Mouse (Mus musculus) intestine, embryonic 16.5 days (tissue): ENCODE measurements around the gene Snx1. TPM values are rescaled to one million over a fixed set of nuclear protein-coding genes. Genes with fewer than 3 reads are reported as not detected.

Experiments used
- ATAC-seq: fragments of 200-750 bp; cut with Nextera tagmentation; 2 replicates; pipeline ENCODE4 v1.8.0; 2017; ENCODE audit warnings: moderate TSS enrichment, moderate library complexity
- H3K27ac ChIP-seq: fragments of 300-500 bp; sonication (generic); 2 replicates; pipeline ENCODE4 v1.5.1; 2014; ENCODE audit warnings: mild to moderate bottlenecking, low read length
- H3K27me3 ChIP-seq: fragments of 300-500 bp; sonication (generic); replicated peaks from 2 replicates; pipeline ENCODE4 v1.6.1; 2014; ENCODE audit warnings: low read length, control low read depth, mixed read lengths; ENCODE audit not compliant: control insufficient read depth, insufficient read depth
- H3K36me3 ChIP-seq: fragments of 300-500 bp; sonication (generic); 2 replicates; pipeline ENCODE4 v1.6.1; 2014; ENCODE audit warnings: low read length, control low read depth; ENCODE audit not compliant: control insufficient read depth, insufficient read depth
- H3K4me1 ChIP-seq: fragments of 300-500 bp; sonication (generic); 2 replicates; pipeline ENCODE4 v1.6.1; 2014; ENCODE audit warnings: low read length, control low read depth, mixed read lengths; ENCODE audit not compliant: control insufficient read depth, insufficient read depth
- H3K4me2 ChIP-seq: fragments of 300-500 bp; sonication (generic); 2 replicates; pipeline ENCODE4 v1.6.1; 2014; ENCODE audit warnings: low read depth, low read length, control low read depth
- H3K4me3 ChIP-seq: fragments of 300-500 bp; sonication (generic); 2 replicates; pipeline ENCODE4 v1.5.1; 2014; ENCODE audit warnings: mild to moderate bottlenecking, low read length
- H3K9ac ChIP-seq: fragments of 300-500 bp; sonication (generic); 2 replicates; pipeline ENCODE4 v1.6.1; 2014; ENCODE audit warnings: low read depth, low read length
- H3K9me3 ChIP-seq: fragments of 300-500 bp; sonication (generic); 2 replicates; pipeline ENCODE4 v1.6.1; 2016; ENCODE audit warnings: low read length, control low read depth; ENCODE audit not compliant: control insufficient read depth
- WGBS: fragments of 180-500 bp; shearing (Covaris S2); extraction: QIAGEN DNeasy Blood & Tissue Kit; methylation state at CpG from one replicate; pipeline ENCODE4 v1.1.7; 2014; 5-methylcytosine and 5-hydroxymethylcytosine counted together
- polyA plus RNA-seq: library from polyadenylated mRNA; unstranded; fragments of >200 nt; fragmentation: Nextera tagmentation; extraction: Ambion mirVana; gene quantifications from 2 replicates; pipeline ENCODE4 v1.2.1, GENCODE M21; 2015

The Snx1 gene
- polyA plus RNA-seq, 1 experiment from 2014 or later = 149 TPM

DNA sequence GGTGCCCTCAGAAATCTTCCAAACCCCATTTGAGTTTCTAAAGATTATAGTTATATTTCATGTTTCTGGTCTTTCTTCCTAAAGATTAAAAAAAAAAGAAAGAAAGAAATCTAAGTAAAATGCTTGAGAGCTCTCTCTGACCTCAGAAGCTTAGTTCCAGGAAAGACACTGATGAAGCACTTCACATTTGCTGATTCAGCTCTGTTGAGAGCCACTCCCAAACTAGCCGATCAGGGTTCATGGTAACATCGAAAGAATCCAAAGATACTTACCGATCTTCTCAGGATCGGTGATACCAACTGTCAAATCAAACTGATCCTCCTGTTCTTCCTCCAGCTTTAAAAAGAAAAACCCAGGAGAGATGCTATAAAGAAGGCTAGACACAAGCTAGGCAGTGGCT, 21.8 kb downstream of the Snx1 start:
- Histone ChIP-seq H3K27ac (no peak overlapping the region), H3K27me3 (no peaks in the 10 kb centered on the region), H3K4me3 (no peak overlapping the region), H3K4me2 (no peak overlapping the region), H3K4me1 (no peaks in the 10 kb centered on the region), H3K36me3 (peaks cover 7% of the 10 kb centered on the region; the same call in 1 of the 2 replicates), H3K9ac (no peak overlapping the region), H3K9me3 (no peaks in the 10 kb centered on the region)
- ATAC-seq = no peak
- 94% methylated on average over 4 of the region's 4 CpGs for WGBS

DNA sequence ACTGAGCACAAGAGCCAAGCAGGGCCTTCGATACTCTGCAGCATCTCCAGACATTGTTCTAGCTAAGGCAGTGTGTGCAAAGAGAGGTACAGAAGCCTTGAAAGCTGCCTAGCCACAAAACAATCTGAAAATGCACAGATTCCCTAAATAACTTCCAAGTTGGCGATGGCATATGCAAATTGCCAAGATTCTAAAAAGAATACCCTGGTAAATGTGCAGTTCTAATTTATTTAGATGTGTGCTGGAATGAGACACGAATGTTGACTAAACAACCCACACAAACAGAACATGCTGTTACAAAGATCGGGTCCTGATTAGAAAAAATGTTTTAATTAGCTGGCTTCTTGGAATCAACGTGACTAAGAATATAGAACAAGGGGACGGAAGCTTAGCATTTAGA, 23.7 kb downstream of the Snx1 start:
- H3K27ac ChIP-seq = no peak overlapping the region
- H3K27me3 ChIP-seq = no peaks in the 10 kb centered on the region
- no peaks in the 10 kb centered on the region for H3K4me1 ChIP-seq
- H3K9ac ChIP-seq = no peak overlapping the region
- H3K4me3 ChIP-seq = no peak overlapping the region
- ATAC-seq = no peak
- H3K9me3 ChIP-seq = no peaks in the 10 kb centered on the region
- WGBS = 89% methylated on average over 6 of the region's 6 CpGs
- H3K4me2 ChIP-seq = no peak overlapping the region
- peaks cover 5% of the 10 kb centered on the region; the same call in 1 of the 2 replicates for H3K36me3 ChIP-seq

DNA sequence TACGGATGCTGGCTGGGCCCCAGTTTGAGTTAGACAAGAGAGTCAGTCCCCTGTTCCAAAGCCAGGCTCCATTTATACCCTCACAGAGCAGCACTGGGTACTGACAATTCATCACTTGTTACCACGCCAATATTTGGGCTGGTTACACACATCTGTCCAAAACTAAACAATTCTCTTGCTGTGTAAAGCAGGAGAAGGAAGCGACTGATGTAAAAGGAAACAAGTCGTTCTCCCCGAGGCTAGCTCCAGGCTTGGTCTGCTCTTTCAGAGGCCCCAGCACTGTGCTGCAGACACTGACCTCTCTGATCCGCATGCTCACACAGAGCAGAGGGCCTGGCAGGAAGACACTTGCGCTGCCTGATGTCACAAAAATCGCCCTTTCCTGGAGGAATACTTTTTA, 24.8 kb downstream of the Snx1 start:
- WGBS = 74% methylated on average over 8 of the region's 8 CpGs
- H3K4me3 ChIP-seq = no peak overlapping the region
- no peaks in the 10 kb centered on the region for H3K27me3 ChIP-seq
- no peak overlapping the region for H3K9ac ChIP-seq
- H3K4me1 ChIP-seq = no peaks in the 10 kb centered on the region
- no peaks in the 10 kb centered on the region for H3K9me3 ChIP-seq
- H3K27ac ChIP-seq = no peak overlapping the region
- H3K4me2 ChIP-seq = no peak overlapping the region
- peaks cover 2% of the 10 kb centered on the region for H3K36me3 ChIP-seq
- ATAC-seq = no peak

DNA sequence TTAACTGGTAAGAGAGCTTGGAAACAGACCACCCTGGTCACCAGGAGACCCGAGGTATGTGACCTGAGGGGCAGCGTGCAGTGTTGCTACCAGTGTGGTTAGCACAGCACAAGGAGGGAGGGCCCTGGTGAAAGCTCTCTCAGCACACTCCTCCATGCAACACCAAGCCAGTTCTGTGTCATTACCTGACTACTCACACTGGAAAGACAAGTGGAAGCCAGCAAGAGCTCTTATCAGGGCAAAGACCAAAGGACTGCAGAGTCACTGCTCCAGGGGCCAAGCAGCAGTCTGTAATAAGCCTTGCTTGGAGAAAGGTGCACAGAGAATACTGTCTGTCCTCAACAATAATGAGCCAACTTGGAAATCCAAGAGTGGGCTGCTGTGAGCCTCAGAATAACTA, 33.7 kb downstream of the Snx1 start:
- H3K4me2 ChIP-seq = peak overlapping the region; percentile 21; the same call in 1 of the 2 replicates
- peak; percentile 82 for ATAC-seq
- peaks cover 19% of the 10 kb centered on the region; the same call in 1 of the 2 replicates for H3K4me1 ChIP-seq
- 50% methylated on average over 2 of the region's 2 CpGs for WGBS
- no peaks in the 10 kb centered on the region for H3K9me3 ChIP-seq
- H3K9ac ChIP-seq = 0 out of 2 replicates have a peak overlapping the region, but pooled peaks have one; percentile 0
- no peaks in the 10 kb centered on the region for H3K27me3 ChIP-seq
- H3K36me3 ChIP-seq = peaks cover 26% of the 10 kb centered on the region; the same call in 1 of the 2 replicates
- H3K27ac ChIP-seq = peak overlapping the region; percentile 89
- no peak overlapping the region for H3K4me3 ChIP-seq

DNA sequence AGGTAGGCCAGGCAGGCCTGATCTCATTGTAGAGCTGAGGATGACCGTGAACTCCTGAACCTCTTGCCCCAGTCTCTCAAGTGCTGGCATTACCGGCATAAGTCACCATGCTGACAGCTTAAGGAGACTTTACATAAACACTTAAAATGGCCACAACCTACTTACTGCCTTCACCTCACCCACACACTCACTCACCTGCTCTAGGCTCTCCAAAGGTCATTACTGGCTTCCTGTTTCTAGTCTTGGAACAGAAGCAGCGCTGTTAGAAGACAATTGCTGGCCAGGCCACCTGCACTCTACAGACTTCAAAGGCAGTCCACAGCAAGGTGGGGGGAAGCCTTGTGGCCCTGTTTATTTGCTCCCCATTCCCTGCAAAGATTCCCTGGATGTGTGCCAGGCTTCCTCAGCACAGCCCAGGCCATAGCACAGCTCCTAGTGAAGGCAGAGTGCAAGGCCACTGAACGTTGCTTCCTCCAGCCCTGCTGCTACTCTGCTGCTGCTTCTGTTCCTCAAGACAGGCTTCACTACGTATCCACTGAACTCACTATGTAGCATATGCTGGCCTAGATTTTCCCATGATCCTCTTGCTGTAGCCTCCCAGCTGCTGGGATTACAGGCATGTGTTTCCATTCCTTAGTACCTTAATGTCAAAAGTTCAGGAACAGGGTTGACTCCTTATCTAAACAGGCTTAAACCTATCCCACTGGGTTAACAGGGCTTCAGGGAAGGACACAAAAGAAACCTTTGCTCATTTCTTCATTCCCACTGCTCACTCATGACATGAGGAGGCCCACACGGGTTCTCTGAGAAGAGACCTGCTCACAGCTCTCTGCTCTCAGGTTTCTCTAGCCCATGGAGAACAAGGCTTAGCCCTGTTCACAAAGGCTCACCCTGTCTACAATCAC, 34.8 kb downstream of the Snx1 start:
- Histone ChIP-seq H3K9ac (0 out of 2 replicates have a peak overlapping the region, but pooled peaks have one; percentile 0), H3K4me2 (no peak overlapping the region), H3K4me1 (peaks cover 19% of the 10 kb centered on the region; the same call in 1 of the 2 replicates), H3K27me3 (no peaks in the 10 kb centered on the region), H3K36me3 (peaks cover 28% of the 10 kb centered on the region), H3K4me3 (no peak overlapping the region), H3K9me3 (no peaks in the 10 kb centered on the region), H3K27ac (peak overlapping the region; percentile 89)
- peak; percentile 62 for ATAC-seq
- WGBS = 38% methylated on average over 6 of the region's 6 CpGs

DNA sequence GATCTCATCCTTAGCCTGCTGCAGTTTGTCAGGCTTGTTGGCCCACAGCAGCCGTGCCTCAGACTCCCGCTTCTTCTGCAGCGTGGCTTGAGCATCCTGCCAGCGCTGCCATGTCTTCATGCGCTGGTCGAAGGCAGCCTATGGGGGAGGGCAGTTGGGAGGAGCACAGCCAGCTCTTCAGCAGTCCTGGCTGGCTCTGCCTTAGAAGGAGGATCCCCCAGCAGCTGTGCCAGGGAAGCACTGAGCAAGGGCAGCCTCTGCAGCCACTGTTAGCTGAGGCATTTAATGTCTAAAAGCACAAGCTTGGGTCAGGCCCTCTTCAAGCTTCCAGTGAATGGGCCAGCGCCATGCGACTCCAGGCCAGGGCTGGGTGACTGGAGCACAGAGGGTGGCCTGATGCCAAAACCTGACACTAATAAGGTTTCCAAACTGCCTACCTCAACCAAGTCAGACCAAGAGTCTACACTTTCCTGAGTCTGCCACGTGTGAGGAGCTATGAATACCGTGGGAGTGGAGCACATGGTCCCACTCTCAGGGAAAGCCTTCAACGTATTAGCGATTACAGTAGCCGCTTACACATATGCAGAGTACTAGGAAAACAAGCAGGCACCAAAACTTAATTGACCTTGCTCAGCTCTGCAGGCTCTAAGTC, 35.7 kb downstream of the Snx1 start:
- no peak overlapping the region for H3K4me2 ChIP-seq
- H3K9me3 ChIP-seq = no peaks in the 10 kb centered on the region
- ATAC-seq = no peak; the same call in 1 of the 2 replicates
- H3K9ac ChIP-seq = peak overlapping the region; percentile 8; the same call in 1 of the 2 replicates
- 80% methylated on average over 13 of the region's 13 CpGs for WGBS
- H3K27ac ChIP-seq = peak overlapping the region; percentile 89
- H3K4me1 ChIP-seq = peaks cover 19% of the 10 kb centered on the region; the same call in 1 of the 2 replicates
- no peak overlapping the region for H3K4me3 ChIP-seq
- H3K27me3 ChIP-seq = no peaks in the 10 kb centered on the region
- H3K36me3 ChIP-seq = peaks cover 24% of the 10 kb centered on the region

DNA sequence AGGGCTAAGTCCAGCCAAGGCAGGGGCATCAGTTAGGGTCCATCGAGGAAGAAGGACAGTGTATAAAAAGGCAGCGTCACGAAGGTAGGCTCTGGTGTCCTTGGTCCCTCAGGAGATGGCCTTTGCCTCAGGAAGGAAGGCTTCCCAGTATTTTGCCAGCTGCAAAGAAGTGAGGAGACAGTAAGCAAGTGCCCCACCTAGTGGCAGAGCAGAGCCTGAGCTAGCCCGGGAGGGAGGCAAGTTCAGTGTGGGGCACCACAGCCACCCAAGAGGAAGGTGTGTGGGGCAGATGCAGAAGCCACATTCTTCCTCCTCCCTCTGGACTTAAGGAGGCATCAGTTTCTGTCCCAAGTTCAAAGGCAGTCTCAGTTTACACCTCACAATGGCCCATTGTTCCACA, 38.0 kb downstream of the Snx1 start:
- Histone ChIP-seq H3K9ac (no peak overlapping the region), H3K4me1 (peaks cover 19% of the 10 kb centered on the region; the same call in 1 of the 2 replicates), H3K4me3 (no peak overlapping the region), H3K4me2 (no peak overlapping the region), H3K9me3 (no peaks in the 10 kb centered on the region), H3K36me3 (peaks cover 17% of the 10 kb centered on the region), H3K27me3 (no peaks in the 10 kb centered on the region), H3K27ac (no peak overlapping the region)
- ATAC-seq = no peak
- 43% methylated on average over 4 of the region's 4 CpGs for WGBS

DNA sequence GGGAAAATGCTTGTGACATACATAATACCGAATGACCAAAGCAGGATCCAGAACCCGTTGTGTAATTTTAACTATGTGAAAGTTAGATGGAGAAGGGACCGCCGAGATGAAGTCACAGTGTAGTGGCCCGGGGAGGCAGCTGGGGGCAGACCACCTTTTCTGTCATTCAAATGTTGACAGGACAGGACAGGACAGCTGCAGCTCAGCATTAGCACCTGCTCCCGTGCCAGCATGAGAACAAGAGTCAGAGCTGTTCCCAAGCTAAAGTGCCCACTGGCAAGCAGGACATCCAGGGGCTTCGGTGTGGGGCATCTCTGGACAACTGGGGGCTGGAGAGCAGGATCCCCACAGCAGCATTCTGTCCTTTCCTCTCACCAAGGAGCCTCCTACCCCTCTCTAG, 39.3 kb downstream of the Snx1 start:
- Histone ChIP-seq H3K4me2 (no peak overlapping the region), H3K9me3 (no peaks in the 10 kb centered on the region), H3K4me3 (no peak overlapping the region), H3K27ac (no peak overlapping the region), H3K27me3 (no peaks in the 10 kb centered on the region), H3K36me3 (peaks cover 13% of the 10 kb centered on the region), H3K4me1 (peaks cover 10% of the 10 kb centered on the region; the same call in 1 of the 2 replicates), H3K9ac (no peak overlapping the region)
- WGBS = 96% methylated on average over 7 of the region's 7 CpGs
- no peak for ATAC-seq

DNA sequence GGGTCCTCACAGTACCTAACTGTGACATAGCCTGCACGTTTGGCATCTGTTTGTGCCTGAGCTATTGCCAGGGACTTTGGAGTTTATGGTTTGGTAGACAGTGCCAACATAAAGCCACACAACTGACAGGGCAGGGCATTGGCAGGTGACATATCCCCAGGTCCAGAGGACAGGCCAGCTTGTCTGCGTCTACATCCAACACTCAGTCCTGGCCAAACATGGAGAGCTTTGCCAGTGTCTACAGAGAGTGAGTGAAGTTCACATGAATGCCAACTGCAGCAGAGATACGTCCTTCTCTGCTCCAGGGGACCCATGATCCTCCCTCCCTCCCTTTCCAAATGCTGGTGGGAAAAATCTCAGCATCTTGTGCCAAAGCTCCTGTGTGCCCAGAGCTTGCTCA, 42.2 kb downstream of the Snx1 start:
- Histone ChIP-seq H3K27me3 (no peaks in the 10 kb centered on the region), H3K9ac (no peak overlapping the region), H3K9me3 (no peaks in the 10 kb centered on the region), H3K4me1 (no peaks in the 10 kb centered on the region), H3K36me3 (peaks cover 9% of the 10 kb centered on the region), H3K4me3 (no peak overlapping the region), H3K4me2 (no peak overlapping the region), H3K27ac (no peak overlapping the region)
- no peak for ATAC-seq
- 82% methylated on average over 3 of the region's 3 CpGs for WGBS
